Mouse (Mus musculus) layer of hippocampus, adult 2 months (tissue): ENCODE measurements around the gene Tmco5. TPM values are rescaled to one million over a fixed set of nuclear protein-coding genes. Genes with fewer than 3 reads are reported as not detected.
"Not testable (repeated sequence)": the region's sequence is repeated elsewhere in the genome, so short reads cannot be mapped to it uniquely, and the experiment has no call there.

Experiments used
- DNase-seq, 2 experiments: peaks; one replicate each; pipeline ENCODE4 v3.0.0; 2022; ENCODE audit warnings: low spot score in 2 of 2
- H3K27ac ChIP-seq: fragments of 200-600 bp; 2 replicates; pipeline ENCODE4 v1.8.1; 2022
- H3K4me3 ChIP-seq: fragments of 200-600 bp; 2 replicates; pipeline ENCODE4 v1.8.1; 2022; ENCODE audit warnings: mild to moderate bottlenecking
- CTCF ChIP-seq: fragments of 200-600 bp; conservative IDR thresholded peaks from 2 replicates; pipeline ENCODE4 v1.8.1; 2022; ENCODE audit warnings: antibody characterized with exemption, mild to moderate bottlenecking, moderate library complexity
- total RNA-seq, 2 experiments: library from RNA; stranded (reverse); gene quantifications; 2 replicates each; pipeline ENCODE4 v1.2.3; 2021

Tmco5 gene
- total RNA-seq, 2 experiments from 2014 or later = 1.5 to 2.3 TPM

DNA sequence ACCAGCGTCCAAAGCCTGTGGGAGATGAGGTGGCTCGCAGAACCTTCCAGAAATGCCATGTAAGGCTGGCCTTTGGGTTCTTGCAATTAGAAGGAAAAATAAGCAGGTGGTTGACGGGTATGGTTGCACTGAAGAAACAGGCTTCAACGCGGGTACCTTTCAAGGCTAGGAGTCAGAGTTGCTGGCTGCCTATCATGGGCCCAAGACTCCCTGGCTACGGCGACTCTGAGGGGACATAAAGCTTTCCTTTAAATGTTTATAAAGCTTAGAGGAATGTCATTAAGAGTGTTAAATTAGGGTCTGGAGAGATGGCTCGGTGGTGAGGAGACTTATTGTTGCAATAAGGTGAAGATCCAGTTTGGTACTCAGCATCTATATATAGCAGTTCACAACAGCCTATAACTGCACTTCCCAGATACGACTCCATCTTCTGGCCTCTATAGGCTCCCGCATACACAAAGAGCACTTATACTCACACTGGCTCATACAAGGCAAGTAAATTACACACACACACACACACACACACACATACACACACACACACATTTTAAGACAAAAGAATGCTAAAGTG lies 21.9 kb downstream of the Tmco5 start:
- H3K27ac ChIP-seq = peak overlapping the region; percentile 92
- H3K4me3 ChIP-seq = peak overlapping the region; percentile 59
- TF ChIP-seq CTCF = no peak
- no peak for DNase-seq

DNA sequence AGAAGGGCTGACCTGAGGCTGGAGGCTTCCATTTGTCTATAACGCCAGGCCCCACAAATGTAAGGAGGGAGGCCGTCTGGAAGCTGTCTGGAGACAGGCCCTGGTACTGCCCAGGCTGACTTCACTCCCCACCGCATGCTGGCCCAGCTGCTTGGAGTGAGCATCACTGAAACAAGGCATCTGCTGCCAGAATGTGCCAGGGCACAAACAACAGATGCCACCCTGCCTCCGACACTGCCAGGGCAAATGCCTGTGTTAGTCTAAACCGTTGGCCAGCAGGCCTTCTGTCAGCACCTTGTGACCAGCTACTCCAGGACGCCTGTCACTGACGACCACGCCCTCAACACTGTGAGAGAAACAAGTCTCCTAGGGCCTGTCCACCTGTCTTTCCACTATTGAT lies 29.8 kb downstream of the Tmco5 start:
- DNase-seq = peak in 1 of 2 experiments; percentile 54
- Histone ChIP-seq H3K27ac (no peak overlapping the region), H3K4me3 (no peak overlapping the region)
- no peak for TF ChIP-seq CTCF

- H3K27ac ChIP-seq = no peak overlapping the region
These were observed 34.0 kb downstream of the Tmco5 start for GRCm38 (mm10) chr2:116912334-116913070.

GRCm38 (mm10) chr2:116913677-116914405 lies 35.4 kb downstream of the Tmco5 start:
- H3K27ac ChIP-seq = peak overlapping the region; percentile 80
- peak overlapping the region; percentile 6; the same call in 1 of the 2 replicates for H3K4me3 ChIP-seq
- peak; percentile 65 to 86 for DNase-seq
- TF ChIP-seq CTCF = no peak

More at GRCm38 (mm10) chr2:116912334-116913070, 34.0 kb downstream of the Tmco5 start:
- DNase-seq = no peak
- TF ChIP-seq CTCF = no peak
- no peak overlapping the region for H3K4me3 ChIP-seq

DNA sequence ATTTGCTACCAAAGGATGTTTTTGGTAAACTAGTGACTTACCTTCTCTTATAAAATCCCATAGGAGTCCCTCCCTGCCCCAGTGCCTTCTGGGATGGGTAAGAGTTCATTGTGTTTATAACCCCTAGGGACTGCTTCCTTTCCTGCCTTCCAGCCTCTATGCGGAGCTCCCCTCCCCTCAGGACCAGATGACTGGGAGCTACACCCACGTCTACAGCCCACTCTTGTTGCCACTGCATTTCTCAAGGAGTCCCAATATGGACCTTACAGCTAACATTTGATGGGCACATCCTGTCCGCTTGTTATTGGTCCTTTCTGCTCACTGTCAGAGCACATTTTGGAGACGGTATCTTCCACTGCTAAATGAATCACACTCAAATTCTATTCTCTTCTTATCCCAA lies 36.1 kb downstream of the Tmco5 start:
- H3K27ac ChIP-seq = peak overlapping the region; percentile 80
- no peak overlapping the region for H3K4me3 ChIP-seq
- TF ChIP-seq CTCF = no peak
- DNase-seq = no peak

GRCm38 (mm10) chr2:116918598-116918997 lies 40.1 kb downstream of the Tmco5 start:
- Histone ChIP-seq H3K27ac (no peak overlapping the region), H3K4me3 (no peak overlapping the region)
- DNase-seq = no peak
- TF ChIP-seq CTCF = no peak

DNA sequence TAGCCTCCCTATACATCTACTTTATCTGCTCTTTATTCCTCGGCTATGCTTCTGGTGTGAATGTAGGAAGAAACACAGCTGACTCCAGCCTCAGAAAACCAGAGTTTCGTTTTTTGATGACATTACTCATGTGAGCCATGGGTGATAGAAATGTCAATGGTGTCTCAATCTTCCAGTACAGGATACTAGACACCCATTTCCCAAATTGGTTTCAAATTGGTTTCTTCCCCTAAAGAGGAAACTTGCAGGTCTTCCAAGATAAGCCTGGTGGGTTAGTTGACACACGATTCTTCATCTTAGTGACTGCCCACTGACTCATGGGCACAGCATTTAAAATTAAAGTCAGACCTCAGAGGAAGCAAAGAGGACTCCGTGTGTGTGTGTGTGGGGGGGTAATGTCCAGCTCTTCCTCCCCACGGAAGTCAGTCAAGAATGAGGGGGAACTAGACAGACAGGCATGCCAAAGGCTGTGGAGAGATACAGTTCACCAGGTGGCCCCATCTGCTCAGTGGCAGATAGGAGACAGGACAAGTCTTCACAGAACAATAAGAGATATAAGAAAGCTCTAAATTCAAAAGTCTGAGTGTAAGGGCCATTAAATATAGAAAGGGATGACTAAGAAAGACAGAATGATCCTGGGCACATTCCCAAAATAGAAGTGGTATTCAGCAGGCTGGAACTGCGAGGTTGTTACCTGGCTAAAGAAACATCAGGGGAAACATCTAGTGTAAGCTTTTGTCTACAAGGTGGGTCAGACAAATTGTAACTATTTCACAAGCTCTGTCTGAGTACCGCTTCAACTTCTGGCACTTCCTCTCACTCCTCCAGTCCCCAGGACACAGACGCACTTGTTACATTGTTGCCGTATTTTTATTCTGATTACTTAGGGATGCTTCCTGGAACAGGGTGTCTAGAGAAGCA lies 44.3 kb downstream of the Tmco5 start:
- no peak overlapping the region for H3K4me3 ChIP-seq
- no peak for TF ChIP-seq CTCF
- DNase-seq = no peak
- 0 out of 2 replicates have a peak overlapping the region, but pooled peaks have one; percentile 20 for H3K27ac ChIP-seq

GRCm38 (mm10) chr2:116923684-116924083 lies 45.2 kb downstream of the Tmco5 start:
- Histone ChIP-seq H3K27ac (0 out of 2 replicates have a peak overlapping the region, but pooled peaks have one; percentile 20), H3K4me3 (no peak overlapping the region)
- DNase-seq = peak in 1 of 2 experiments; percentile 47
- no peak for TF ChIP-seq CTCF

DNA sequence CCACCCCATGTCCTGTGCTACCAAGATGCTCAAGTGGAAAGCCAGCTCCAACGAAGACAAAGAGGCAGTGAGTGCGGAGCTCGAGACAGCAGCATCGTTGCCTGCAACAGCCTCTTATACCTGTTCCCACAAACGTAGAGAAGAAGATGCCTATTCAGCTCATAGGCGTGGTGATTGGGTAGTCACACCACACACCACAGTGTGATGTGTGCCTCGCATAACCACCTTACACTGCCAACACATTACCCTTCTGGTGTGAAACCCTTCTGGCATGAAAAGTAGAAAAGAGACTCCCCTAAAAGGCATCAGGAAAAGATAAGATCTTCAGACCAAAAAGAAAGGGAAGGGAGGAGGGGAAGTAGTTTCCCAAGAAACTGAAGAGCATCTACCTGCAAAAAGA lies 45.8 kb downstream of the Tmco5 start:
- H3K27ac ChIP-seq = 0 out of 2 replicates have a peak overlapping the region, but pooled peaks have one; percentile 20
- no peak overlapping the region for H3K4me3 ChIP-seq
- no peak for TF ChIP-seq CTCF
- DNase-seq = no peak

- no peak overlapping the region for H3K27ac ChIP-seq
- TF ChIP-seq CTCF = no peak
These were observed 46.7 kb downstream of the Tmco5 start for GRCm38 (mm10) chr2:116925230-116925629.

DNA sequence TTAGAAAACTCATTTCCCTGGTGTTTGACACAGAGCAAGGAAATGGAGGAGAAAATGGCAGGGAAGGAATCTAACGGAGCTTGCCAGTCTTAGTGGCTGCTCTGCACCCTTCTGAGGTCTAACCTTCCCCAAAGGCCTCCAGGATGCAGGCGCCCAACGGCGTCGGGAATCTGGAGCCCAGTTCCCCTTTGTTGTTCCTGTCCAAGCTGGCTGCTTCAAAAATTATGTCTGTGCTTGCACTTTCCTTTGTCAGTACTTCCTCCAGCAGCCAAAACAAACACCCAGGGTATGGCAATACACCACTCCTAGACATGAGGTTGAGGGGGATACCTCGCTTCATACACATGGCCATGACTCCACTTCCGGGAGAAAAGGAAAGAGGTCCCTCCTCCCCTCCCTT lies 53.7 kb downstream of the Tmco5 start:
- H3K4me3 ChIP-seq = no peak overlapping the region

More at GRCm38 (mm10) chr2:116925230-116925629, 46.7 kb downstream of the Tmco5 start:
- no peak for DNase-seq
- H3K4me3 ChIP-seq = no peak overlapping the region

DNA sequence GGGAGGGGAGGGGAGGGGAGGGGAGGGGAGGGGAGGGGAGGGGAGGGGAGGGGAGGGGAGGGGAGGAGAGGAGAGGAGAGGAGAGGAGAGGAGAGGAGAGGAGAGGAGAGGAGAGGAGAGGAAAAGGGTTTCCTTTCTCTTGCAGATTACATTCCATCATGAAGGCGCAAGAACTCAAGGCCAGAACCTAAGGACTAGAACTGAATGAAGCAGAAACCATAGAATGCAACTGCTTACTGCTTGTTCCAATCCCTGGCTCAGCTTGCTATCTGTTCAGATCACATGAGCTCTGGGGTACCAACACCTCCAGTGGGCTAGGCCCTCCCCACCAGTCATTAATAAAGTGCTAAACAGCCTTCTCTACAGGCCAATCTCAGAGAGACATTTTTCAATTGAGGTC lies 55.7 kb downstream of the Tmco5 start:
- DNase-seq, H3K4me3 ChIP-seq, H3K27ac ChIP-seq: not testable (repeated sequence)

More for the DNA sequence above, 53.7 kb downstream of the Tmco5 start:
- TF ChIP-seq CTCF = no peak
- DNase-seq = no peak
- H3K27ac ChIP-seq = no peak overlapping the region
